Mouse (Mus musculus): ENCODE data around the gene Serpinb1a. TPM values are rescaled to one million over a fixed set of nuclear protein-coding genes. Genes with fewer than 3 reads are reported as not detected.

Serpinb1a gene
- polyA plus RNA-seq, 1 experiment from 2014 or later: 2.9 TPM

GRCm38 (mm10) chr13:32803701-32804345, 47.2 kb downstream of the Serpinb1a start:
- in situ Hi-C loops (cut with MboI; ENCODE audit: low pct_unique_long_range_greater_than_20kb): loop anchor here (5.0 kb wide), 1 partner anchor 37 kb away; no protein-coding TSS in a partner anchor
- ATAC-seq: no peak

GRCm38 (mm10) chr13:32802259-32803081, 48.5 kb downstream of the Serpinb1a start, which contains the start of gene D930007J09Rik:
D930007J09Rik (minus strand) TSS chr13:32802849.
- POLR2A ChIA-PET: interaction anchor here (1.6 kb wide), 1 partner anchor 17 kb away, joined by 3 read pairs; no protein-coding TSS in a partner anchor
- no peak for DNase-seq (ENCODE audit: low read depth, low spot score)
- H3K27me3 ChIP-seq: no peaks in the 10 kb centered on the region
- peak; percentile 48 for ATAC-seq
- CTCF ChIA-PET: interaction anchor here (1.8 kb wide), 1 partner anchor 25 kb away, joined by 5 read pairs; no protein-coding TSS in a partner anchor
- no peak for TF ChIP-seq CTCF (IDR thresholded peaks at IDR 0.05)
- in situ Hi-C loops (cut with MboI; ENCODE audit: low pct_unique_long_range_greater_than_20kb): loop anchor here (5.0 kb wide), 1 partner anchor 35 kb away; no protein-coding TSS in a partner anchor

More at GRCm38 (mm10) chr13:32803701-32804345, 47.2 kb downstream of the Serpinb1a start:
- no peak for TF ChIP-seq CTCF (IDR thresholded peaks at IDR 0.05)
- ChIA-PET POLR2A (no interaction called here), CTCF (interaction anchor here (0.8 to 1.5 kb wide), 4 partner anchors 9 to 34 kb away, joined by 3 to 6 read pairs (median 5); no protein-coding TSS in a partner anchor)
- no peaks in the 10 kb centered on the region for H3K27me3 ChIP-seq
- no peak for DNase-seq (ENCODE audit: low read depth, low spot score)

- in situ Hi-C loops (cut with MboI; ENCODE audit: low pct_unique_long_range_greater_than_20kb): loop anchor here (5.0 kb wide), 1 partner anchor 34 kb away; no protein-coding TSS in a partner anchor
- CTCF ChIA-PET: interaction anchor here (0.7 to 1.8 kb wide), 3 partner anchors 25 to 35 kb away, joined by 3 to 5 read pairs (median 3); no protein-coding TSS in a partner anchor
- DNase-seq (ENCODE audit: low read depth, low spot score): peak; percentile 99
Observed at GRCm38 (mm10) chr13:32801693-32802221, 49.2 kb downstream of the Serpinb1a start, which contains the start of gene Wrnip1. Wrnip1 (plus strand) TSS chr13:32802038.

GRCm38 (mm10) chr13:32800859-32801258, 50.1 kb downstream of the Serpinb1a start:
- ATAC-seq: no peak
- no peak for DNase-seq (ENCODE audit: low read depth, low spot score)
- no peak for TF ChIP-seq CTCF (IDR thresholded peaks at IDR 0.05)
- ChIA-PET CTCF (interaction anchor here (0.7 to 5.0 kb wide), 5 partner anchors 11 to 34 kb away, joined by 3 to 59 read pairs (median 3); no protein-coding TSS in a partner anchor), POLR2A (interaction anchor here (1.6 kb wide), 1 partner anchor 19 kb away, joined by 3 read pairs; no protein-coding TSS in a partner anchor)
- no peaks in the 10 kb centered on the region for H3K27me3 ChIP-seq
- in situ Hi-C loops (cut with MboI; ENCODE audit: low pct_unique_long_range_greater_than_20kb): loop anchor here (5.0 kb wide), 1 partner anchor 34 kb away; no protein-coding TSS in a partner anchor

More at GRCm38 (mm10) chr13:32801693-32802221, 49.2 kb downstream of the Serpinb1a start, which contains the start of gene Wrnip1:
- POLR2A ChIA-PET: interaction anchor here (1.6 kb wide), 1 partner anchor 18 kb away, joined by 3 read pairs; no protein-coding TSS in a partner anchor
- peak; percentile 94 for ATAC-seq
- no peak for TF ChIP-seq CTCF (IDR thresholded peaks at IDR 0.05)
- no peaks in the 10 kb centered on the region for H3K27me3 ChIP-seq

GRCm38 (mm10) chr13:32799131-32799530, 51.9 kb downstream of the Serpinb1a start:
- in situ Hi-C loops (cut with MboI; ENCODE audit: low pct_unique_long_range_greater_than_20kb): no loop called here
- ATAC-seq: no peak
- no peaks in the 10 kb centered on the region for H3K27me3 ChIP-seq
- DNase-seq (ENCODE audit: low read depth, low spot score): no peak
- no peak for TF ChIP-seq CTCF (IDR thresholded peaks at IDR 0.05)
- ChIA-PET CTCF (interaction anchor here (1.0 to 5.0 kb wide), 3 partner anchors 14 to 36 kb away, joined by 3 to 59 read pairs (median 3); no protein-coding TSS in a partner anchor), POLR2A (no interaction called here)

- ATAC-seq: no peak
- ChIA-PET POLR2A (interaction anchor here (1.8 kb wide), 1 partner anchor 28 kb away, joined by 5 read pairs; no protein-coding TSS in a partner anchor), CTCF (interaction anchor here (1.1 to 5.0 kb wide), 3 partner anchors 8 to 28 kb away, joined by 3 to 59 read pairs (median 4); no protein-coding TSS in a partner anchor)
Observed at GRCm38 (mm10) chr13:32797085-32797484, 53.9 kb downstream of the Serpinb1a start.

GRCm38 (mm10) chr13:32795166-32795565, 55.8 kb downstream of the Serpinb1a start:
- no peaks in the 10 kb centered on the region for H3K27me3 ChIP-seq
- ATAC-seq (no peak), DNase-seq (ENCODE audit: low read depth, low spot score) (no peak)
- TF ChIP-seq CTCF (IDR thresholded peaks at IDR 0.05): no peak
- ChIA-PET CTCF (interaction anchor here (0.9 kb wide), 1 partner anchor 27 kb away, joined by 3 read pairs; no protein-coding TSS in a partner anchor), POLR2A (no interaction called here)
- in situ Hi-C loops (cut with MboI; ENCODE audit: low pct_unique_long_range_greater_than_20kb): no loop called here

More at GRCm38 (mm10) chr13:32797085-32797484, 53.9 kb downstream of the Serpinb1a start:
- H3K27me3 ChIP-seq: no peaks in the 10 kb centered on the region
- DNase-seq (ENCODE audit: low read depth, low spot score): no peak
- in situ Hi-C loops (cut with MboI; ENCODE audit: low pct_unique_long_range_greater_than_20kb): no loop called here
- no peak for TF ChIP-seq CTCF (IDR thresholded peaks at IDR 0.05)

- ChIA-PET POLR2A (no interaction called here), CTCF (interaction anchor here (0.9 kb wide), 1 partner anchor 26 kb away, joined by 3 read pairs; no protein-coding TSS in a partner anchor)
- ATAC-seq (no peak), DNase-seq (ENCODE audit: low read depth, low spot score) (no peak)
- H3K27me3 ChIP-seq: no peaks in the 10 kb centered on the region
- TF ChIP-seq CTCF (IDR thresholded peaks at IDR 0.05): no peak
- in situ Hi-C loops (cut with MboI; ENCODE audit: low pct_unique_long_range_greater_than_20kb): no loop called here
Observed at GRCm38 (mm10) chr13:32794619-32795018, 56.4 kb downstream of the Serpinb1a start.

Other genes starting within 250 kb of the Serpinb1a start
- 0.01 TPM for gene Mylk4, start 67.2 kb downstream of the Serpinb1a start, polyA plus RNA-seq (2021)
- gene Wrnip1, start 49.1 kb downstream of the Serpinb1a start, polyA plus RNA-seq (2021): 55.2 TPM
- gene D930007J09Rik, start 48.3 kb downstream of the Serpinb1a start, polyA plus RNA-seq (2021): not detected
- gene Serpinb1c, start 47.0 kb upstream of the Serpinb1a start, polyA plus RNA-seq (2021): 0.69 TPM
- 91.5 TPM for gene Serpinb6b, start 114.0 kb upstream of the Serpinb1a start, polyA plus RNA-seq (2021)
- gene Serpinb9, start 152.1 kb upstream of the Serpinb1a start, polyA plus RNA-seq (2021): 69.0 TPM
- 8.2 TPM for gene Serpinb9b, start 176.2 kb upstream of the Serpinb1a start, polyA plus RNA-seq (2021)
- gene Serpinb1b, start 227.4 kb upstream of the Serpinb1a start, polyA plus RNA-seq (2021): 5.1 TPM

All from Patski (cell line).